Mouse (Mus musculus) bone marrow, adult 2 months (tissue): ENCODE results near the gene Mitf.

Experiments used
- CTCF ChIP-seq: fragments of 200-500 bp; IDR thresholded peaks from 2 replicates; pipeline ENCODE4 v1.5.1; 2011; ENCODE audit warnings: low read length, control low read depth; ENCODE audit not compliant: control insufficient read depth, insufficient read depth
- POLR2A ChIP-seq: fragments of 200-500 bp; IDR thresholded peaks from 2 replicates; pipeline ENCODE4 v1.6.1; 2011; ENCODE audit warnings: low read depth, mild to moderate bottlenecking, control low read depth, low read length, borderline replicate concordance; ENCODE audit not compliant: control insufficient read depth

DNA sequence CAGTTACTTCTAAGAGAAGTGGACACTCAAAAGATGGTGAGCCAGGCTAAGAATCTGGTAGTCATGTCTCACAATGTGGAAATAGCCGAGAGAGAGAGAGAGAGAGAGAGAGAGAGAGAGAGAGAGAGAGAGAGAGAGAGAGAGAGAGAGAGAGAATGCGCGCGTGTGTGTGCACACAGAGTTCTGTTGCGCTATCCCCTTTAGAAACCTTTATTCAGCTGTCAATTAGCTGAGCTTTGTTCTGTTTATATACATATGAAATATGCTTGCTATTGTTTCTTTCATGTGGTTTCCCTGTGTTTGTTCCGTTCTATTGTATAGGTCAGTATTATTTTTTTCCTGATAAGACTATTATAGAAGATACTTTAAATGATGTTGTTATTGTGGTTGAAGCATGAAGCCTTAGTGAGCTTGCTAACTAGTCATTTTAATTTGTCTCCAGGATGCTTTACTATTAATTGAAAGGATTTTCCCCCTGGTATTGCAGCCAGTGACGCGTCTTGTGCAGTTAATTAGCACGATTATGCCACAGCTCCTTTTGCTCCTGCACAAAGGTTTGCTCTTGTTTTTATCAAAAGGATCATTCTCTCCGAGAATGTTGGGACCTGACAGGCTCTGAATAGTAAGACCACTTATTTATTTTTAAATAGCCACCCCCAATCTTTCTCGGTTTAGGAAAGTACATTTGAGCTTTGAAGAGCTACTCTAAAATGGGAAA, 131.2 kb downstream of the Mitf start:
- no peak for TF ChIP-seq POLR2A
- no peak for TF ChIP-seq CTCF
